Mouse (Mus musculus): ENCODE measurements around the gene Cdc40.
"Not testable (repeated sequence)": the region's sequence is repeated elsewhere in the genome, so short reads cannot be mapped to it uniquely, and the experiment has no call there.

Gene Cdc40

DNA sequence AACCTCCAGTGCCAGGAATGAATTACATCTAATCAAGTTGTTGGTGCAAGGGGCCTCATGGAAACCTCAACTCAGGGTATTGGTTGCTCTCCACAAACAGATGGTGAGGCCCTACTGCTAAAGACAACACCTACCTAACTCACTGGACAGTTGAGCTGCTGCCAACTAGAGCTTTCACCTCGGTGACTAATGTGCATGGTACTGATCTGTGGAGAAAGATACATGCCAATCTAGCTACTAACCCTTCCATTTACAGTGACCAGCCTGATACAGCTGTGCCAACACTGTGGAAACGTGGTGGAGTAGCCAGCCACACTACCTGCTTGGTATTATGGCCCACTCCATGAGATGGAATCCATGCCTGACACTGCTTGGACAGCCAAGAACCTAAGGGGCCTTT, 11.1 kb downstream of the Cdc40 start:
- intact Hi-C loops (cut with DNase I) = no loop called here

DNA sequence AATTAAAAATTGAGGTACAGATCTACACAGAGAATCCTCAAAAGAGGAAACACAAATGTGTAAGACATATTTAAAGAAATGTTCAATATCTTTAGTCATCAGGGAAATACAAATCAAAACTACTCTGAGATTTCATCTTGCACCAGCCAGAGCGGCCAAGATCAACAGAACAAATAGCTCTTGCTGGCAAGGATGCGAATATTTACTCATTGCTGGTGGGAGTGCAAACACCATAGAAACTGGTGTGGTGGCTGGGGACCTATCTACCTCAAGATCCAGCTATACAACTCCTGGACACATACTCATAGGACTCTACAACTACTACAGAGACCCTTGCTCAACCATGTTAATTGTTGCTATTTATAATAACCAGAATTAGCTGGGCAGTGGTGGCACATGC, 11.8 kb downstream of the Cdc40 start:
- intact Hi-C loops (cut with DNase I) = no loop called here

- intact Hi-C loops (cut with DNase I) = no loop called here
Observed at GRCm38 (mm10) chr10:40868081-40868480, 15.0 kb downstream of the Cdc40 start.

DNA sequence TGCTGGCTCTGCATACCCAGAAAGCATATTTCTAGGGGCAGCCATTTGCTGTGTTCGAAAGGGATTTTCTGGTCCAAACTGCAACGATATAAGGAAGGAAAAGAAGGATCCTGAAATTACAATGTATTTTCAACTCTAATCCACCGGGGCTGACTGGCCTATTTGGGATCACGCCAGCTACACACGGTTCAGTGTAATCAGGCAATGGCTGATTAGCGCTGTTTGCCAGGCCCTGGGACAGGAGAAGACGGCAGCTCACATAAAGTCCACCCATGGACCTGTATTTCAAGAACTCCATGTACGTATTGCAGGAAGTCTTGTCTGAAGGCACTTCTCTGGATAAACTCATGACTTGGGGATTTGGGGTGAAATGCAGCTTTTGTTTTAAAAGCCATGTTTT, 25.5 kb downstream of the Cdc40 start:
- intact Hi-C loops (cut with DNase I) = no loop called here

GRCm38 (mm10) chr10:40856703-40857102, 26.4 kb downstream of the Cdc40 start:
- intact Hi-C loops (cut with DNase I) = no loop called here

DNA sequence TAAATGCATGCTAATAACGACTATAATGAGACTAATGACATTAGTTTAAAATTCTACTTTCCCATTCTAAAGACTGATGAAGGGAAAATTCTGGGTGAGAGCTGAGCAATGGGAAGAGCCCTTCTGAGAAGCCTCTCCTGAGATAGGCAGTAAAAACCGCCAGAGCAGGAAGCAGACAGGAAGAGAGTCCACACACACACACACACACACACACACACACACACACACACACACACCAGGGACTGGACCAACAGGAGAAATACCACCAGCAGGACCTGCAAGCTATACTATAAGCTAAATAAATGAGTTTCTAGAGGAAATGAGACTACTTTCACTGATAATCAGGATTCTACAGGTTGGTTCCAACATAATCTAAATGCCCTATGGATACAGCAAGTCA, 27.5 kb downstream of the Cdc40 start:
- intact Hi-C loops (cut with DNase I) = no loop called here

GRCm38 (mm10) chr10:40851138-40851537, 32.0 kb downstream of the Cdc40 start:
- intact Hi-C loops (cut with DNase I) = no loop called here

DNA sequence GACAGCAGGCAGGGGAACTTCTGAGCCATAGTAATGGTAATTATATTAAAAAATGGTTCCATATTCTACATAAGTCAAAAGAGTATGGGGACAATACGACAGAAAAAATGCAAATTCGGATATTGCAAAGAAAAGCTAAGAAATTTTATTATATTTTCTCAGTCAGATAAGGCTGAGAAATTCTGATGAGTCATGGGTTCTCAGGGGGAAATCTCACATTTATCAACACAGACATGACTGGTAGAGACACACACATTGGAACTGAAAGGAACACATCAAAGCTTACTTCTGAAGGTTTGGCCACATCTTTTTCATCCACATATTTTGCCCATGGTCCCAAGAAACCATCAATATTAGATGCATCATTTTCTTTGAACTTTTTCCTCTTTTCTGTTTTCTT, 32.5 kb downstream of the Cdc40 start:
- intact Hi-C loops (cut with DNase I) = no loop called here

DNA sequence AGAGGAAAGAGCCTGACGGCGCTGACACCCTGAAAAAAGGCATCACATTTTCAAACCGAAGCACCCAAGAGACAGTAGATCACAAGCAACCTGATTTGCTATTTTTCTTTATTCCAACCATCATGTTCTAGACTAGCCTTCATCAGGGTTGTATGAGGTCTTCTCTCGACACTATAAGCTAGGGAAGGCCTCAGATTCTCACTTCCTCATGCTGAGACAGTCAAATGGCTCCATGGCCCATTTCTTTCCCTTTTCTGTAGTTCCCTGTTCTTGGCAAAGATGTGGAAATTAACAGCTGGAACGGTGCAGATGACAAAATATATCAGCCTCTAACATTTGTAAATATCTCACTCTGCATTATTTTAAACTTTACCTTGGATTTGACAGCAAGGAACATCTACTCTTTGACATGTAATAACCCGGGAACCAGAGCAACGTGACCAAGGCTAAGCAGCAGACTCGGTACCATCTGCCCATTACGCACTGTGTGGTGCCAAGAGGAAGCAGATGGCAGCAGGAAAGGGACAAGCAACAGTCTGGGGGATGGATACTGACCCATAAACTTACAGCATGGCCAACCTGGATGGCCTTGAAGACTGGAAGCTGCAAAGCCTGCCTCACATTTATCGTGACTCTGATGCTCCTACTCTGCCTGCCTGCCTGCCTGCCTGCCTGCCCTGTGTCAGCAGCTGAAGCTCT, 35.8 kb downstream of the Cdc40 start:
- intact Hi-C loops (cut with DNase I) = no loop called here

GRCm38 (mm10) chr10:40845626-40846025, 37.5 kb downstream of the Cdc40 start:
- intact Hi-C loops (cut with DNase I) = no loop called here

DNA sequence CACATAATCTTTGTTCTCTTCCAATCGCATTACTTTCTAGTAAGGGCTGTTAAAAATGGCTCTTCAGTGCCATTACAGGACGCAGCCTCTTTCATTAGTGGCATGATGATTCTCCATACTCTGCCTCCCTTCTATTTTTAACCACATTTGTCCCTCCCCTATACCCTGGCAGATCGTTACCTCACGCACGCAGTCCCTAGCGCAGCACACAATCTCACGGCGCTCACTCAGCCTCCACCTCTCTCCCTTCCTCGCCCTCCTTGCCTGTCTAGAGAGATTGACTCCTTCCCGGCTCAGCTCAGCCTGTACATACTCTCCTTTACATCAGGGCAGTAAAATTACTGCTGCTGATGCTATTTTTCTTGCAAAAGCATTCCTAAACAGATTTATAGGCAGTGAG, 38.6 kb downstream of the Cdc40 start:
- intact Hi-C loops (cut with DNase I) = no loop called here

DNA sequence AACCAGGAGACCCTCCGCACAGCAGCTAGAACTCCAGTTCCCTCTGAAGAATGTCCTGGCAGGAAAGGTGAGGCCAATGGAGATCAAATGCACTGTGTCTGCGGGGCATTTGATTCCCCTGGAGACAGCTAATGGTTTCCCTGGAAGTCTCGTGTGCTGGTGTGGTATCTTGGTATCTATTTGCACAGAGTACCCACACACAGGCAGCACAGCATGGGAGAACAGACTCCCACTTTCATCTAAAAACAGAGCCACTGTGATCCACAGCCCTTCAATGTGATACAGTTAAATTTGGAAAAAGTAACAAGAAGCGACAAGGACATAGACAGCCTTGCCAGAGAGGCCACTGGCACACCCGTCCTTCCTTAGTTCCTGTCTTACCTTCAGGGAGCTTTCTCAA, 39.3 kb downstream of the Cdc40 start:
- intact Hi-C loops (cut with DNase I) = no loop called here

- intact Hi-C loops (cut with DNase I) = no loop called here
Observed at GRCm38 (mm10) chr10:40840086-40840485, 43.0 kb downstream of the Cdc40 start.

GRCm38 (mm10) chr10:40831267-40831666, 51.8 kb downstream of the Cdc40 start:
- intact Hi-C loops (cut with DNase I) = no loop called here

DNA sequence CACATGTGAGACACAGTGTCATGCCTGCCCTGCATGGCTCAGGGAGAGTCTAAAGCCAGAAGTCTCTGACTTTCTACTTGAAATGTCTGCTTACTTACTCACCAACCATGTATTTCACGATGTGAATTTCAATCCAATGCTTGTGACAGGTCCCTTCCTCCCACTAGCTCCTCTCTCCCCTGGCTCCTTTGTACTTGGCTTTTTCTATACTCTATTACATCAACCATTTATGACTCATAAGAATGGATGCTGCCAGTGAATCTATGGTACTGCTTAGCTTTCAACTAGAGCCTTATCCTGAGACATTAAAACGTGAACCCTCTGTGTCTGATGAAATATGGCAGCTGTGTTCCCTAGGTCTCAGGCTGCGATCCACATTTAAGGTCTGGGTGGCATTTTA, 52.8 kb downstream of the Cdc40 start:
- intact Hi-C loops (cut with DNase I) = no loop called here

DNA sequence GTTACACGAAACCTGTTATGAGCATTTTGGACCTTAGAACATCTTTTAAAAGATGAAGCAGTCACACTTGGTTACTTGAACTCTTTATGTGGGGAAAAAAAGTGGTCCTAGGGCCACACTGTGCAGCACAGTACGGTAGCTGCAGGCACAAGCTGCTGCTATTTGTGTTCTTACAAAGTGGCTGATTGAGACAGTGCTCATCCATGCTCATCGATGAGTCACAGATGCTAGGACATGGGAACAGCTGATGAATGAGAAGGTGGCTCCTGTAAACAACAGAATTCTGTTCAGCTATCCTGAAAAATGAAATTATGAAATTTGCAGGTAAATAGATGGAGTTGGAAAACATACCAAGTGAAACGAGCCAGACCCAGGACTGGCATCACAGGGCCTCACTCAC, 55.4 kb downstream of the Cdc40 start:
- intact Hi-C loops (cut with DNase I) = no loop called here

GRCm38 (mm10) chr10:40825952-40826351, 57.2 kb downstream of the Cdc40 start:
- intact Hi-C loops (cut with DNase I) = no loop called here

- intact Hi-C loops (cut with DNase I) = no loop called here
Observed at GRCm38 (mm10) chr10:40816471-40816870, 66.6 kb downstream of the Cdc40 start.

DNA sequence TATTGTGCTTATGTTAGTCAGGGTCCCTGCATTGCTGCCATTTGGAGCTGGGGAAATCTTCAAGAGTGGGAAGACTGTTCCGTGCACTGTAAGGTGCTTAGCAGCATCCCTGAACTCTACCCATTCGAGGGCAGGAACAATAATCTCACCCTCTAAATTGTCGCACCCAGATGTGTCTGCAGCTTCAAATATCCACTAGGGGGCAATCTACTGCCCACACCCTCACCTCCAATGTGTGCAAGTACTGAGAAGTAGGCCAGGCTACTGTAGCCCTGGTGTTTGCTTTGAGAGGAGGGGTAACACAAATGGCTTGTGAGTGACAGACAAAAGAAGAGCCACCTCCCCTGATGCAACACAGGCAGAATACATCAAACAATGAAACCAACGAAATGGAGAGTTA, 69.5 kb downstream of the Cdc40 start:
- intact Hi-C loops (cut with DNase I) = no loop called here

DNA sequence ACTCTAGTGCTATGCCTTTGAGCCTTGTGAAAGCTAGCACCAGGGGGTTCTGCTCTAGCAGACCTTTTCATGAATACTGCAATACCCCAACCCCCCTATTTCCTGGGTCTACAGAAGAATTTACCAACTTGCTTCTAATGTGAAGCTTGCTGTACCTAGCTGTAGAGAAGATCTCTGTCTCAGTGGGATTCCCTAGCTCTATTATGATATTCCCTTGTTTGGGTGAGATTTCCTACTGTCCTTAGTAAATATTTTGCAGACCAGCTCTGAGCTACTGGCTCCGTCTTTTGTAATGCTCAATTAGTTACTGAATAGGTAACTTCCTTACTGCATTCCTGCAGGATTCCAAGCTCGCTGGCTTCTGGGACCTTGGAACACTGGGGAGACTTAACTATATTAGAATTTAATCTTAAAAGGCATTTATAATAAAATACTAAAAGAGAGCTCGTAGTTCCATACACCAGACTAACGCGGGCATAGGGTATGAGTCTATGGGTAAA, 73.7 kb downstream of the Cdc40 start:
- intact Hi-C loops (cut with DNase I) = not testable (repeated sequence)

- intact Hi-C loops (cut with DNase I) = no loop called here
Observed at GRCm38 (mm10) chr10:40806221-40806620, 76.9 kb downstream of the Cdc40 start.

DNA sequence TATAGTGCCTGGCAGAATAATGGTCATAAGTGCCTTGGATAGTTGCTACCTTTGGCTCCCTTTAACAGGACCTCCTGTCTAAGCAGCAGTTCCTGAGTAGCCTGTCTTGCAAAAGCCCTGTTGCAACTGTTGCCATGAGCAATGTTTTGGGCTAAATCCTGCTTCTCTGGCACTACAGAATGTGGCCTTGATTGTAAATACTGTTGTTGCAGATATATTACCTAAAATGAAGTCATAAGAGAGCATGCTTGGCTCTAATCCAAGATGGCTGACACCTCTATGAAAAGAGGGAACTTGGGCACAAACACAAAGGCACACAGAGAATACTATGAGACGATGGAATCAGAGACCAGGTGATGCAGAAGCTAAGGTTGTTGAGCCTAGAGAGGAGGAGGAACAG, 77.9 kb downstream of the Cdc40 start:
- intact Hi-C loops (cut with DNase I) = no loop called here

DNA sequence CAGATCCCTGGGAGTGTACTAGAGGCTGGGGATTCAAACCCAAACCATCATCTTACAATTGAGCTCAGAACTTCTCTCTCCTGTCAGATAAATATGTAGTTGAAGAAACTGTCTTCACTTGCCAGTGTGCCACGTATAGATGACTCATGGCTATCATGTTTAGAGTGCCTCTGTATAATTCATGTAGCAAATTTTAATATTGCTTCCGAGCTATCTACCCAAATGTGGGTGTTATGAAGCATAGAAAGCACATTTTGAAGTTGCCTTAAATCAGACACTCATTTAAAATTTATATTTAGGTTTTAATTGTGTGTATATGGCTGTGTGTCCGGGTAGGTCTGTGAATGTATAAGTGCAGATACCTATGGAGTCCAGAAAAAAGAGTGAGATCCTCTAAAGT, 91.0 kb downstream of the Cdc40 start:
- intact Hi-C loops (cut with DNase I) = no loop called here

GRCm38 (mm10) chr10:40790406-40790805, 92.7 kb downstream of the Cdc40 start:
- intact Hi-C loops (cut with DNase I) = no loop called here

Data from adrenal gland (tissue).